ENCODE assay signal across 8 mouse cellular contexts in the genomic region with DNA sequence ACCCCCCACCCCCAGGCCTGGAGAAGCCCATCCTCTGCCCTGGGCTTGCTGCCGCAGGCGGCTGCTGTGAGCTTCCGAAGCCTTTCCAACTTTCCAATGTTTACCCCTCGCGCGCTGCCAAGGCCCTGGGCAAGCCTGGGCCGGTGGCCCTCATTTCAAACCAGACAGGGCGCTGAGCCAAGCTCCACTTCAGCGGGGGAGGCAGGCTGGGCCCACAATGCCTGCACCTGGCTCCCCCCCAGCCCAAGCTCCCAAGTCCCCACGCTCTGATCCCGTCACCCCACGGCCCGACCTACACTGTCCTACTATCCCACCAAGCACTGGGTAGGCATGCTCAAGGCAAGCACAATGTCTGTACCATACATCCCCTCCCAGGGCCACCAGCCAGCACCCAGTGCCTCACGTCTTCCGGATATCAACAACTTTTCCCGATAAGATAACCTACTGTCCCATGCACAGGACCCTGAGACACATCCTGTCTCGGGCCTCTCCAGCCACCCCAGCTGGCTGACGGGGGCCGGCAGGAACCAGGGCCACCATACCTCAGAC. TPM values are rescaled to one million over a fixed set of nuclear protein-coding genes. Genes with fewer than 3 reads are reported as not detected.
DNase-seq lines count a peak whose midpoint lies in the region; ATAC-seq and TF ChIP-seq lines count a peak whose summit lies in the region.

No protein-coding gene starts in this region.

- DNase-seq in brain, adult 2 months (ENCODE audit: low read depth, low spot score) = peak; percentile 94
- no peak for DNase-seq in embryo, embryonic 10.5 days (ENCODE audit: low spot score)
- no peak for DNase-seq in spleen, postnatal 10 days (ENCODE audit: low spot score in 2 of 2)

- no peaks in the 10 kb centered on the region for H3K27me3 ChIP-seq in heart, embryonic 13.5 days (replicated peaks)
- no peaks in the 10 kb centered on the region for H3K27me3 ChIP-seq in kidney, embryonic 16.5 days (ENCODE audit: insufficient read depth, low read length)
- H3K27me3 ChIP-seq in liver, embryonic 12.5 days (replicated peaks) = no peaks in the 10 kb centered on the region
- H3K27me3 ChIP-seq in neural tube, embryonic 15.5 days (replicated peaks) = no peaks in the 10 kb centered on the region

- WGBS in heart, embryonic 13.5 days = 15% methylated on average over 19 of the region's 19 CpGs
- WGBS in kidney, embryonic 16.5 days = 38% methylated on average over 19 of the region's 19 CpGs
- 59% methylated on average over 19 of the region's 19 CpGs for WGBS in liver, embryonic 12.5 days (ENCODE audit: insufficient replicate concordance)
- 35% methylated on average over 19 of the region's 19 CpGs for WGBS in neural tube, embryonic 15.5 days

- H3K36me3 ChIP-seq in heart, embryonic 13.5 days = no peaks in the 10 kb centered on the region
- no peaks in the 10 kb centered on the region for H3K36me3 ChIP-seq in kidney, embryonic 16.5 days (ENCODE audit: insufficient read depth, low read length)
- H3K36me3 ChIP-seq in liver, embryonic 12.5 days = no peaks in the 10 kb centered on the region
- H3K36me3 ChIP-seq in neural tube, embryonic 15.5 days = no peaks in the 10 kb centered on the region

- H3K4me3 ChIP-seq in embryonic fibroblast, embryonic 13.5 days (ENCODE audit: insufficient read depth, low read length) = peak overlapping the region; percentile 40
- peak overlapping the region; percentile 50 for H3K4me3 ChIP-seq in heart, embryonic 13.5 days
- H3K4me3 ChIP-seq in kidney, embryonic 16.5 days (ENCODE audit: low read length) = peak overlapping the region; percentile 40
- H3K4me3 ChIP-seq in liver, embryonic 12.5 days = no peak overlapping the region
- H3K4me3 ChIP-seq in neural tube, embryonic 15.5 days (replicated peaks) = peak overlapping the region; percentile 23

- H3K9me3 ChIP-seq in heart, embryonic 13.5 days = no peaks in the 10 kb centered on the region
- no peaks in the 10 kb centered on the region for H3K9me3 ChIP-seq in kidney, embryonic 16.5 days (ENCODE audit: low read length)
- no peaks in the 10 kb centered on the region for H3K9me3 ChIP-seq in liver, embryonic 12.5 days (replicated peaks)
- no peaks in the 10 kb centered on the region for H3K9me3 ChIP-seq in neural tube, embryonic 15.5 days (replicated peaks)

- ATAC-seq in heart, embryonic 13.5 days (ENCODE audit: extremely low read depth, insufficient number of reproducible peaks, low FRiP score, low TSS enrichment) = peak; percentile 40; the same call in 1 of the 2 replicates
- ATAC-seq in kidney, embryonic 16.5 days (ENCODE audit: low FRiP score, low TSS enrichment) = peak; percentile 18
- ATAC-seq in liver, embryonic 12.5 days = peak; percentile 22; the same call in 1 of the 2 replicates
- peak; percentile 14 for ATAC-seq in neural tube, embryonic 15.5 days (ENCODE audit: low FRiP score)

- TF ChIP-seq CTCF in embryonic fibroblast, embryonic 13.5 days (IDR thresholded peaks at IDR 0.05; ENCODE audit: borderline replicate concordance, insufficient read depth, low read length) = no peak

- peak overlapping the region; percentile 99 for H3K27ac ChIP-seq in embryonic fibroblast, embryonic 13.5 days (ENCODE audit: insufficient read depth, low read length)
- H3K27ac ChIP-seq in heart, embryonic 13.5 days (replicated peaks) = peak overlapping the region; percentile 100
- H3K27ac ChIP-seq in kidney, embryonic 16.5 days (ENCODE audit: low read length) = peak overlapping the region; percentile 98
- H3K27ac ChIP-seq in liver, embryonic 12.5 days = peak overlapping the region; percentile 75
- peak overlapping the region; percentile 90 for H3K27ac ChIP-seq in neural tube, embryonic 15.5 days (replicated peaks)

- peaks cover 22% of the 10 kb centered on the region for H3K4me1 ChIP-seq in embryonic fibroblast, embryonic 13.5 days (ENCODE audit: control insufficient read depth, insufficient read depth, low read length)
- H3K4me1 ChIP-seq in heart, embryonic 13.5 days = peaks cover 93% of the 10 kb centered on the region
- H3K4me1 ChIP-seq in kidney, embryonic 16.5 days (ENCODE audit: insufficient read depth, low read length) = peaks cover 80% of the 10 kb centered on the region
- H3K4me1 ChIP-seq in liver, embryonic 12.5 days = peaks cover 76% of the 10 kb centered on the region
- H3K4me1 ChIP-seq in neural tube, embryonic 15.5 days = peaks cover 85% of the 10 kb centered on the region

- H3K4me2 ChIP-seq in heart, embryonic 13.5 days = peak overlapping the region; percentile 81
- H3K4me2 ChIP-seq in kidney, embryonic 16.5 days (replicated peaks; ENCODE audit: low read depth, low read length) = peak overlapping the region; percentile 63
- peak overlapping the region; percentile 50 for H3K4me2 ChIP-seq in liver, embryonic 12.5 days
- peak overlapping the region; percentile 49 for H3K4me2 ChIP-seq in neural tube, embryonic 15.5 days

- TF ChIP-seq POLR2A in embryonic fibroblast, embryonic 13.5 days (IDR thresholded peaks at IDR 0.05; ENCODE audit: low read depth, low read length) = no peak; the same call in 1 of the 2 replicates

- peak overlapping the region; percentile 83 for H3K9ac ChIP-seq in heart, embryonic 13.5 days
- peak overlapping the region; percentile 71 for H3K9ac ChIP-seq in kidney, embryonic 16.5 days (replicated peaks; ENCODE audit: low read length)
- no peak overlapping the region for H3K9ac ChIP-seq in liver, embryonic 12.5 days
- peak overlapping the region; percentile 29; the same call in 1 of the 2 replicates for H3K9ac ChIP-seq in neural tube, embryonic 15.5 days (replicated peaks)

RNA-seq across cellular contexts. Expression of gene Ncor2, which starts 38.8 kb away (rescaled TPM):
- polyA plus RNA-seq in embryonic fibroblast, embryonic 13.5 days (2011; ENCODE audit: insufficient read length, low read depth, missing spikeins) = 110 and 130 TPM in 2 replicates
- polyA plus RNA-seq in heart, embryonic 13.5 days (2015; fragmentation: Nextera tagmentation; extraction: Ambion mirVana) = 16.5 and 17.0 TPM in 2 replicates
- 25.9 and 27.5 TPM in 2 replicates for polyA plus RNA-seq in kidney, embryonic 16.5 days (2015; fragmentation: Nextera tagmentation; extraction: Ambion mirVana)
- polyA plus RNA-seq in liver, embryonic 12.5 days (2016; fragmentation: Nextera tagmentation; extraction: Ambion mirVana) = 9.7 and 10.0 TPM in 2 replicates
- polyA plus RNA-seq in neural tube, embryonic 15.5 days (2015; fragmentation: Nextera tagmentation; extraction: Ambion mirVana) = 24.2 and 28.5 TPM in 2 replicates
